Mouse (Mus musculus) midbrain, embryonic 15.5 days (tissue): ENCODE data around the gene Tbx4. TPM values are rescaled to one million over a fixed set of nuclear protein-coding genes. Genes with fewer than 3 reads are reported as not detected.

Source experiments
- ATAC-seq: fragments of 200-750 bp; cut with Nextera tagmentation; replicated peaks from 2 replicates; pipeline ENCODE4 v1.8.0; 2017; ENCODE audit warnings: moderate TSS enrichment
- H3K27ac ChIP-seq: fragments of 300-500 bp; sonication (generic); 2 replicates; pipeline ENCODE4 v1.5.1; 2015; ENCODE audit warnings: mild to moderate bottlenecking, inconsistent platforms
- H3K27me3 ChIP-seq: fragments of 300-500 bp; sonication (generic); replicated peaks from 2 replicates; pipeline ENCODE4 v1.6.1; 2015; ENCODE audit warnings: inconsistent platforms
- H3K36me3 ChIP-seq: fragments of 300-500 bp; sonication (generic); replicated peaks from 2 replicates; pipeline ENCODE4 v1.6.1; 2015; ENCODE audit warnings: inconsistent platforms
- H3K4me1 ChIP-seq: fragments of 300-500 bp; sonication (generic); 2 replicates; pipeline ENCODE4 v1.6.1; 2015; ENCODE audit warnings: inconsistent platforms
- H3K4me2 ChIP-seq: fragments of 300-500 bp; sonication (generic); 2 replicates; pipeline ENCODE4 v1.6.1; 2015; ENCODE audit warnings: inconsistent platforms, mild to moderate bottlenecking, moderate library complexity
- H3K4me3 ChIP-seq: fragments of 300-500 bp; sonication (generic); 2 replicates; pipeline ENCODE4 v1.5.1; 2015; ENCODE audit warnings: mild to moderate bottlenecking, inconsistent platforms
- H3K9ac ChIP-seq: fragments of 300-500 bp; sonication (generic); 2 replicates; pipeline ENCODE4 v1.6.1; 2015; ENCODE audit warnings: mild to moderate bottlenecking, inconsistent platforms
- H3K9me3 ChIP-seq: fragments of 300-500 bp; sonication (generic); 2 replicates; pipeline ENCODE4 v1.6.1; 2016; ENCODE audit warnings: inconsistent platforms
- WGBS: fragments of 180-500 bp; shearing (Covaris S2); methylation state at CpG from one replicate; pipeline ENCODE4 v1.1.7; 2015; ENCODE audit warnings: mixed read lengths; 5-methylcytosine and 5-hydroxymethylcytosine counted together
- polyA plus RNA-seq: library from polyadenylated mRNA; unstranded; fragments of >200 nt; fragmentation: Nextera tagmentation; extraction: Ambion mirVana; gene quantifications from 2 replicates; pipeline ENCODE4 v1.2.1, GENCODE M21; 2015

Gene Tbx4
- polyA plus RNA-seq, 1 experiment from 2014 or later, result 0.46 TPM

DNA sequence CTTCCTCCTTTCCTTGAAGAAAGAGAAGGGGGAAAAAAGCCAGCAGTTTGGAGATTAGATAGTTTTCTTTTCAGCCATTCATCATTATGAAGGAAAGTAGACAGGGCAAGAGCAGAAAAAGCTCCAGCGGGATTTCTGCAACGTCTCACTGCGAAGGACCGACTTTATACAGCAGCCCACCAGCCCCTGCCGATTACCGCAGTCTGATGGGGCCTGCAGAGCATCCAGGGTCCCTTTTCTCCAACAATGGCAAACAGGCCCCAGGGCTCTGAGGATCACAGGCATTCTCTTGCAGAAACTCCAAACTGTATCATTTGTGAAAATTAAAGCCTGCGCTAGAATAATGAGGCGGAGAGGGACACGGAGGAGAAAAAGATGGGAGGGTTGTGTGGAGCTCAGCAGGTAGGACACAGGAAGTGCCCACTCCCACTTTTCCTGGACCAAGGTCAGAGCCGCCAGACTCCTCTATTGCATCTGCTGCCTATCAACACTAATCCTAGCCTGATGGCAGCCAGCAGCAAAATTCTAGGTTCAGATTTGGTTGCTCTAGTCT is 32.2 kb downstream of the Tbx4 start:
- Histone ChIP-seq H3K4me2 (peak overlapping the region; percentile 32), H3K36me3 (no peaks in the 10 kb centered on the region), H3K9me3 (no peaks in the 10 kb centered on the region), H3K27ac (no peak overlapping the region), H3K27me3 (peaks cover 6% of the 10 kb centered on the region; the same call in 1 of the 2 replicates), H3K9ac (no peak overlapping the region), H3K4me3 (no peak overlapping the region), H3K4me1 (peaks cover 23% of the 10 kb centered on the region)
- no peak for ATAC-seq
- WGBS, result 37% methylated on average over 10 of the region's 10 CpGs

DNA sequence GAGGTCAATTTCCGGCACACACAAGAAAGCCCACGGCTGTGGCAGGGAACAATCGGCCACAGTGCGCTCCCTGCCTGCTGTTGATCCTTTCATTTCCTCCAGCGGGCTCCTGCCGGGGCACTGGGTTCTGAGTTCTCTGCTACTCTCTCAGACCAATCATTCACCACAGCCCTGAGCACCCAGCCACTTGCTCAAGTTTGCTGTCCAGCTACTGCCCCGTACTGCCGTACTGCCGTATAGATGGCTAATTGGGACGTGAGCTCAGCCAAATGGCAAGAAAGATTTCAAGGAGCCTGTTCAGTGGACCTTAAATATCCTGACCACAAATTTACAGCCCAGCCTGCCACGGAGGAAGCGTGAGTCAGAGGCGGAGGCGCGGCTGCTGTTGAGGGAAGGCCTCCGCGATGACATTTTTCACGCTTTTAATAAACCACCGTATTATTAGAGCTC is 39.1 kb downstream of the Tbx4 start:
- no peak overlapping the region for H3K27ac ChIP-seq
- H3K36me3 ChIP-seq, result no peaks in the 10 kb centered on the region
- peak overlapping the region; percentile 16 for H3K4me3 ChIP-seq
- H3K4me2 ChIP-seq, result peak overlapping the region; percentile 38
- no peak for ATAC-seq
- WGBS, result 7% methylated on average over 19 of the region's 19 CpGs
- H3K4me1 ChIP-seq, result peaks cover 11% of the 10 kb centered on the region
- H3K9ac ChIP-seq, result no peak overlapping the region
- H3K9me3 ChIP-seq, result no peaks in the 10 kb centered on the region
- peaks cover 31% of the 10 kb centered on the region for H3K27me3 ChIP-seq

DNA sequence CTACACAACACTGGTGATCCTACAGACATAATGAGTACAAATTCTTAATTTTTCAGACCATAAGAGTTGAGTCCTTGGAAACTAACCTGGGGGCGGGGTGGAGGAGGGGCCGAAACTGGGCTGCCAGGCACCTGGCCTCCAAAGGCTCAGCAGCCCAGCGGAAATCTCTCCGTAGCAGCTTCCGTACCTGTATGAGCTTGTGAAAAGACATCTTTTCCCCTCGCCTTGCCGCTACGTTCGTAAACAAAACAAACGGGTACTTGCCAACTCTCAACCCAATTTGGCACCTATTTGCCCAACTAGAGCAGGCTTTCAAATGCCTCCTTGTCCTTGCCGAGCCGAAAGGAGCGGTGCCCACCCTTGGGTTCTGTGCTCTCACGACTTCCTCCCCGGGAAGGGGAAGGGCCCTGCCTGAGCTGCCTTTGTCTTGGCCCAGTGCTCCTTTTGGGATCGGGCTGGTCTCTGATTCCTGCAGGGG is 40.1 kb downstream of the Tbx4 start:
- Histone ChIP-seq H3K4me1 (peaks cover 11% of the 10 kb centered on the region), H3K27ac (no peak overlapping the region), H3K4me3 (no peak overlapping the region), H3K27me3 (peaks cover 31% of the 10 kb centered on the region), H3K9me3 (no peaks in the 10 kb centered on the region), H3K36me3 (no peaks in the 10 kb centered on the region), H3K4me2 (peak overlapping the region; percentile 12; the same call in 1 of the 2 replicates), H3K9ac (no peak overlapping the region)
- 5% methylated on average over 16 of the region's 16 CpGs for WGBS
- ATAC-seq, result no peak

DNA sequence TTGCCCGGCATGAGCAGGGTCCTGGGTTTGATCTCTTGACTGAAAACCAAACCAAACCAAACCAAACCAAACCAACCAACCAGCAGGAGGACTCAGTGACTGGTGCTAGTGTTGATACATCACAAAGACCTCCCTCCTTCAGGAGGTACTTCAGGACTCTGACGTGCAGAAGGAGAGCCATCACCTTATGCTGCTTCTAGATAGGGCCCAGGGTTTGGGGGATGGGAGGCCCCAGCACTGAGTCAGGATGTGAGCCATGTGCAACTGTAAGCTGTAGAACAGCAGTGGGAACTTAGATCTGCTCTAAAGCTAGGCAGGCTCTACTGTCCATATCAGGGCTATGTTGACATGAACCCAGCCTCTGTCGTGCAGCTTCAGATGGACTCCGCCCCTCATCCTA is 41.9 kb downstream of the Tbx4 start:
- WGBS, result 86% methylated on average over 4 of the region's 4 CpGs
- Histone ChIP-seq H3K4me3 (no peak overlapping the region), H3K9me3 (no peaks in the 10 kb centered on the region), H3K4me2 (no peak overlapping the region), H3K36me3 (no peaks in the 10 kb centered on the region), H3K9ac (no peak overlapping the region), H3K4me1 (peaks cover 11% of the 10 kb centered on the region), H3K27me3 (peaks cover 31% of the 10 kb centered on the region), H3K27ac (no peak overlapping the region)
- ATAC-seq, result no peak

DNA sequence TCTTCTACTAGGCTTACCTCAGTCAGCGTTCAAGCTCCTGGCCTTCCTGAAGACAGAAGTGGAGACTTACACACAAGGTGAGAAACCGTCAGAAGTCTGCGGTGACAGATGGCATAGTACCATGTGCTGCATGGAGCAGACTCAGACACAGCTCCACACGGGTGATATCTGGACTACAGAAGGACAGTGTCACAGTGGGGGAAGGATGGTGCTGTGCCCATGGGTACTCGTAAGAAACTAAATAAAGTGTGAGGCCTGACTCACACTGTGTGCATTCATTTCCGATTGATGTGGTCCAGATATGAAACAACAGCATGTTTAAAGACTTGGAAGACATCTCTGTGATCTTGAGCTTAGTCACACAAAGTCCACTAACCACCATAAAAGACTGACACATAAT is 43.4 kb downstream of the Tbx4 start:
- H3K9me3 ChIP-seq, result no peaks in the 10 kb centered on the region
- peaks cover 11% of the 10 kb centered on the region for H3K4me1 ChIP-seq
- no peak overlapping the region for H3K4me3 ChIP-seq
- H3K36me3 ChIP-seq, result no peaks in the 10 kb centered on the region
- no peak overlapping the region for H3K9ac ChIP-seq
- H3K27me3 ChIP-seq, result peaks cover 20% of the 10 kb centered on the region
- no peak for ATAC-seq
- 89% methylated on average over 6 of the region's 6 CpGs for WGBS
- no peak overlapping the region for H3K4me2 ChIP-seq
- H3K27ac ChIP-seq, result no peak overlapping the region

DNA sequence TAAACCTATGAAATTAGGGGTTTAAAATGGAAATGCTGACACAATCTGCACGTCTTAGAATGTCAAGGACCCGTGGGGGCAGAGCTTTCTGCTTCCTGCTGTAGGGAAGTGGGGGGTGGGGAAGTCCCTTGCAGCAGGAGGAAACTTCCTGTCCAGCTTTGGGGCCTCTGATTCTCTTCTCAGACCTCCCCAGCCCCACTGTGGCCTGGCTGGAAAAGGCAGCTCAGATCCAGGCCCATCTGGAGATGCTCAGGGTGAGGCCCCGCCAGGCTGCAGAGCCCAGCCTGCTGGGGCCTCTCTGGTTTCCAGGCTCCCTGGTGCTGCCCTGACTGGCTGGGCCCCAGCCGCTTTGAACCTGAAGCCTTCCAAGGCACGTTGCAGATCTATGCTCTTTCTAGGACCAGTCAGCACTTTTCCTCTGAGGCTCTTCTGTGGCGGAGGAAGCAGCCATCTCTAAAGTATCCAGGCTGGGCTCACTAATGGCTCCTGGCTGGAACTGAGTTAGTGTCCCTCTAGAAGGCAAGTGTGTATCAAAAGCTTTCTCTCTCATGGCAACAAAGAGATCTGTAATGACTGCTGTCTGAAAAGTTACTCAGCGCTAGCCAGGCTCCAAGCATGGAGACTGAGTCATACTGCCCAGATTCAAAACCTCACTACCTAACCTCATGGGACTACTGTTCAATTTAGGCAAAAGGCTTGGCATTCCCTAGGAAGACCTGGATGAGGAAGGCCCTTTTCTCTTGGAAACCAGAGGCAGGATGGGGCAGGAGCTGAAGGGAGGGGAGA is 55.8 kb downstream of the Tbx4 start:
- Histone ChIP-seq H3K27me3 (no peaks in the 10 kb centered on the region), H3K4me1 (no peaks in the 10 kb centered on the region), H3K27ac (no peak overlapping the region), H3K36me3 (no peaks in the 10 kb centered on the region), H3K4me2 (no peak overlapping the region), H3K9me3 (no peaks in the 10 kb centered on the region), H3K9ac (no peak overlapping the region), H3K4me3 (no peak overlapping the region)
- no peak for ATAC-seq
- WGBS, result 39% methylated on average over 7 of the region's 7 CpGs

DNA sequence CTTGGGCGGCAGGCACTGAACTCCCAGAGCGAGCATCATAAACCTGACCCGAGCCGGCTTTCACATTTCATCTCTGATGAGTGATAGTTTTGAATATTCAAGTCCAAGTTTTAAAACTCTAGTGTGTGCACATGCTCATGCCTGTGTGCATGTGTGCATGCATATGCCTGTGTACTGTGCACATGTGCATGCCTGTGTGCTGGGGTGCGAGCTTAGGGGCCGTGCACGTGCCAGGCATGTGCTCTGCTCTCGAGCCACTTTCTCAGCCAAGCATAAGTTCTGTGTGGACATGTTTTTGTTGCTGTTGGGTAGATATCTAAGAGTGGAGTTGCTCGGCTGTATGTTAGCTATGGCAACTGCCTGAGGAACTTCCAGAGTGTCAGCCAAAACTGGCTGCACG is 62.5 kb downstream of the Tbx4 start:
- no peak overlapping the region for H3K9ac ChIP-seq
- no peaks in the 10 kb centered on the region for H3K36me3 ChIP-seq
- no peak overlapping the region for H3K27ac ChIP-seq
- no peak overlapping the region for H3K4me2 ChIP-seq
- no peak for ATAC-seq
- no peaks in the 10 kb centered on the region for H3K9me3 ChIP-seq
- WGBS, result 88% methylated on average over 10 of the region's 10 CpGs
- H3K27me3 ChIP-seq, result no peaks in the 10 kb centered on the region
- H3K4me1 ChIP-seq, result no peaks in the 10 kb centered on the region
- H3K4me3 ChIP-seq, result no peak overlapping the region

DNA sequence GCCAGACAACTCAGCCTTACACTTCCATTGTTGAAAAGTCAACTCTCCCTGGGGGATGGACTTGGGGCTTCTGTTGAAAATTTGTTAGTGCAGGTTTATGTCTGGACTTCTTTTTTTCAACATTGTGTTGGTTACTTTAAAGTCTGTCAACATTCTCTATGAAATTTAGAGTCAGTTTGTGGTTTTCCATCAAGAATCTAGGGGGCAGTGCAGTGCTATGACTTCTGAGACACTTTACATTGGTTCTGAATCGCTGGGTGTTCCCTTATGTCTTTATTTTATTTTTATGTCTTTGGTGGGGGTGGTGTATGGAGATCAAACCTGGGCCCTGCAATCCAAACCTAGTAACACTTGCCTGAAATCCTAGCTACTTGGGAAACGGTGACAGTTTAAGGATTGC is 63.5 kb downstream of the Tbx4 start:
- no peak overlapping the region for H3K9ac ChIP-seq
- no peaks in the 10 kb centered on the region for H3K4me1 ChIP-seq
- H3K4me2 ChIP-seq, result no peak overlapping the region
- no peaks in the 10 kb centered on the region for H3K36me3 ChIP-seq
- no peak for ATAC-seq
- WGBS, result 89% methylated on average over 2 of the region's 2 CpGs
- no peak overlapping the region for H3K4me3 ChIP-seq
- no peak overlapping the region for H3K27ac ChIP-seq
- no peaks in the 10 kb centered on the region for H3K27me3 ChIP-seq
- no peaks in the 10 kb centered on the region for H3K9me3 ChIP-seq

DNA sequence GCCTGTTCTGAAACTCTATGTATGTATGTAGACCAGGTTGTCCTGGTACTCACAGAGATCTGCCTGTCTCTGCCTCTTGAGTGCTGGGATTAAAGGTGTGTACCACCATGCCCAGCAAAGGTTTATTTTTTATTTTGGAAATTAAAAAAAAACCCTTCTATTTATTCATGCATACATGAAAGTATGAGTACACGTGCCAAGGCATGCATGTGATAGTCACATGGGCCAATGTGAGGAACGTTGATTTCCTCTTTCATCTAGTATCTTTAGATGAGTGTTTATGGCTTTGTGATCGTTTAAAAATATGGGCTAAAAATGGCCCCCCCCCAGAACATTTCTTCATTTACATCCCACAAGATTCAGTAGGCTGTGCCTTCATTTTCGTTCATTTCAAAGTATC is 66.3 kb downstream of the Tbx4 start:
- H3K9me3 ChIP-seq, result no peaks in the 10 kb centered on the region
- no peaks in the 10 kb centered on the region for H3K27me3 ChIP-seq
- H3K27ac ChIP-seq, result no peak overlapping the region
- H3K4me3 ChIP-seq, result no peak overlapping the region
- H3K36me3 ChIP-seq, result no peaks in the 10 kb centered on the region
- WGBS, result 85% methylated on average over 4 of the region's 4 CpGs
- no peaks in the 10 kb centered on the region for H3K4me1 ChIP-seq
- no peak overlapping the region for H3K4me2 ChIP-seq
- H3K9ac ChIP-seq, result no peak overlapping the region
- ATAC-seq, result no peak

DNA sequence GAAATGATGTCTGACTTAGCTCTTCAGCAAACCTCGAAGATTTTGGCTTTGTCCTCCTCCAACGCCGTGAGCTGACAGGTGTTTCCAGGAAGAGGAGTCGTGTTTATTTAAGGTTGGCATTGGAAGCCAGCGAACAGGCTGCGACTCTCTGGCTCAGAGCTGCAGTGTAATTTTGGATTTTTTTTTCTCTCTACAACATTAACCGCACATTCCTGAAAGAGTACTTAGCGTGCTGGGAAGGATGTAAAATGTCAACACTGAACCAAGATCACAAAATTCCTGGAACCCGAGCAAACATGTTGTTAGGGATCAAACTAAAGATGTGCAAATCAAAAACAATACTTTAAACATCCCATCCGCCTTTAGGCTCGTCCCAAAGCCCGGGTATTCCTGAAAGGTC is 69.4 kb downstream of the Tbx4 start:
- no peak for ATAC-seq
- Histone ChIP-seq H3K4me3 (no peak overlapping the region), H3K9ac (no peak overlapping the region), H3K36me3 (no peaks in the 10 kb centered on the region), H3K9me3 (no peaks in the 10 kb centered on the region), H3K27me3 (no peaks in the 10 kb centered on the region), H3K27ac (no peak overlapping the region), H3K4me1 (no peaks in the 10 kb centered on the region), H3K4me2 (no peak overlapping the region)
- 85% methylated on average over 12 of the region's 12 CpGs for WGBS

DNA sequence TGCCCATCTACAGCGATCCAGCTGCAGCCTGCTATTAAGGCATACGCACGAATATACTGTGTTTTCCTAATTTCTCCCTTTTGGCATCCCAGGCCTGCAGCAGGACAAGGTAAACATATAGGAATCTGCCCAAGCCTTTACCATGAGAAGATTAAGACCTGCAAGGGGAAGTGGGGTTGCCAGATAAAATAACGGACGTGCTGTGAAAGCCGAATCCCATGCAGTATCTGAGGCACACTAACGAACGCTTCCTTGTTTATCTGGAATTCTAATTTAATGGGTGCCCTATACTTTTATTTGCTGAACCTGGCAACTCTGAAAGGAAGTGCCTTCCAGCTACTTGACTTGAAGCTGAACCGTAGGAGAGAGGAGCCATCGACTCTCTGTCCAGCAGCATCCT is 70.2 kb downstream of the Tbx4 start:
- no peaks in the 10 kb centered on the region for H3K36me3 ChIP-seq
- H3K4me3 ChIP-seq, result no peak overlapping the region
- WGBS, result 85% methylated on average over 10 of the region's 10 CpGs
- H3K4me1 ChIP-seq, result no peaks in the 10 kb centered on the region
- H3K27me3 ChIP-seq, result no peaks in the 10 kb centered on the region
- no peaks in the 10 kb centered on the region for H3K9me3 ChIP-seq
- no peak overlapping the region for H3K27ac ChIP-seq
- no peak overlapping the region for H3K4me2 ChIP-seq
- no peak overlapping the region for H3K9ac ChIP-seq
- ATAC-seq, result no peak

DNA sequence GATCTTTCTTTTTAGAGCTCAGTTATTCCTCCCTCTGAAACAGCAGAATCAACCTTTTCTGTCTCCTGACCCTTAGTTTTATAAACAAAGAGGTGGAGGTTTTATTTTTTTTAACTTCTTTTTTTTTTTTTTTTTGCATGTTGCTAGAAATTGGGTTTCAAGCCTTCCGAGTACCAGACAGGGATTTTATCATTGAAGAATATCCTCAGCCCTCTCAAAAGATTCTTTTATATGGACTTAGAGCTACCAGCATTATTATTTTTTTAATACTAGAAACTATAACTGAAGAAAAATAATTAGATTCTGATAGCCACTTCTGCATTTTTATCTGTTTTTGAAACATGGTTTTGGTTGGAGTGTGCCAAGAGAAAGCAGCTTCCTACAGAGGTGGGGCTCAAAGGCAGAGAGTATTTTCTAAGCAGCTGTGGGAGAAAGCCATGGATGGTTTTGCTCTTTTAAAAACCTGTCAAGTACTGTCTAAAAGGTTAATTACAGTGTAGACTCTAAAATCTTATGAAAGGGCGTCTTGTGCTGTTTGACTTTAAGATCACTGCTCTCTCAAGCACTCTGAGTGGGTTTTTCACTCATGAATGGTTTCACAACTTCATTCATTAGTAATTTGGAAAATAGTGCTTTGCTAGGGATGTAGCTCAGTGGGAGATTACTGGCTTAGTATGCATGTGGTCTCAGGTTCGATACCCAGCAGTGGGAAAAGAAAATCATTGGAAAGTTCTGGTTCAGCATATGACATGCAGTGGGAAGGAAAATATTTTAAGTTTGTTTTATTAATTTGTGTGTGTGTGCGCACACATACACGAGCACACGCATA is 70.9 kb downstream of the Tbx4 start:
- no peaks in the 10 kb centered on the region for H3K9me3 ChIP-seq
- H3K4me3 ChIP-seq, result no peak overlapping the region
- 75% methylated on average over 6 of the region's 6 CpGs for WGBS
- H3K9ac ChIP-seq, result no peak overlapping the region
- H3K36me3 ChIP-seq, result no peaks in the 10 kb centered on the region
- H3K4me1 ChIP-seq, result no peaks in the 10 kb centered on the region
- no peak overlapping the region for H3K4me2 ChIP-seq
- ATAC-seq, result no peak
- no peaks in the 10 kb centered on the region for H3K27me3 ChIP-seq
- no peak overlapping the region for H3K27ac ChIP-seq
